In genomic region chr6:70811557-70812525, GRCm38 (mm10) we compare ENCODE assay signal across 8 mouse cellular contexts. TPM values are rescaled to one million over a fixed set of nuclear protein-coding genes. Genes with fewer than 3 reads are reported as not detected.
DNase-seq lines count a peak whose midpoint lies in the region; ATAC-seq and TF ChIP-seq lines count a peak whose summit lies in the region.

No protein-coding gene starts in this region.

- DNase-seq in hindbrain, embryonic 10.5 days (ENCODE audit: low spot score): peak; percentile 71
- DNase-seq in c-Kit-positive CD71-negative TER-119-negative erythroid progenitor cells, embryonic 14.5 days (ENCODE audit: low read depth): peak; percentile 76
- peak; percentile 59 for DNase-seq in forelimb bud, embryonic 11.5 days (ENCODE audit: low read depth, low spot score)
- peak; percentile 82 to 90 for DNase-seq in heart, postnatal 36 days
- peak; percentile 76 to 89 for DNase-seq in left cerebral cortex, adult 18-20 months (ENCODE audit: low spot score in 2 of 2)
- DNase-seq in spleen, adult 2 months (ENCODE audit: low read depth in 1 of 2, low spot score in 2 of 2): peak; percentile 69 to 81

- H3K27me3 ChIP-seq in hindbrain, embryonic 10.5 days (ENCODE audit: insufficient read depth, poor library complexity, severe bottlenecking): peaks cover 7% of the 10 kb centered on the region; the same call in 1 of the 2 replicates
- no peaks in the 10 kb centered on the region for H3K27me3 ChIP-seq in hindbrain, embryonic 13.5 days
- no peaks in the 10 kb centered on the region for H3K27me3 ChIP-seq in spleen, adult 2 months (ENCODE audit: control insufficient read depth, insufficient read depth, low read length)

- no peaks in the 10 kb centered on the region for H3K36me3 ChIP-seq in hindbrain, embryonic 10.5 days
- H3K36me3 ChIP-seq in hindbrain, embryonic 13.5 days: no peaks in the 10 kb centered on the region
- H3K36me3 ChIP-seq in spleen, adult 2 months (ENCODE audit: control insufficient read depth, insufficient read depth, low read length): no peaks in the 10 kb centered on the region

- TF ChIP-seq CTCF in spleen, adult 2 months (IDR thresholded peaks at IDR 0.05; ENCODE audit: extremely low read depth, insufficient read depth, insufficient read length, insufficient replicate concordance): peak; percentile 90; the same call in 1 of the 2 replicates

- no peaks in the 10 kb centered on the region for H3K9me3 ChIP-seq in hindbrain, embryonic 10.5 days
- no peaks in the 10 kb centered on the region for H3K9me3 ChIP-seq in hindbrain, embryonic 13.5 days

- H3K4me2 ChIP-seq in hindbrain, embryonic 13.5 days: no peak overlapping the region

- H3K27ac ChIP-seq in hindbrain, embryonic 10.5 days: no peak overlapping the region
- no peak overlapping the region for H3K27ac ChIP-seq in hindbrain, embryonic 13.5 days
- H3K27ac ChIP-seq in spleen, adult 2 months (ENCODE audit: insufficient read depth, low read length): no peak overlapping the region

- WGBS in hindbrain, embryonic 10.5 days: 21% methylated on average over 6 of the region's 6 CpGs
- 24% methylated on average over 6 of the region's 6 CpGs for WGBS in hindbrain, embryonic 13.5 days
- WGBS in spleen, adult 2 months: 23% methylated on average over 6 of the region's 6 CpGs

- no peak for ATAC-seq in hindbrain, embryonic 13.5 days (ENCODE audit: low FRiP score)
- ATAC-seq in megakaryocyte progenitor cell, adult 5-6 weeks (replicated peaks; ENCODE audit: poor library complexity): peak; percentile 97

- peaks cover 12% of the 10 kb centered on the region for H3K4me1 ChIP-seq in hindbrain, embryonic 10.5 days (replicated peaks)
- no peaks in the 10 kb centered on the region for H3K4me1 ChIP-seq in hindbrain, embryonic 13.5 days (replicated peaks)
- peaks cover 14% of the 10 kb centered on the region; the same call in 1 of the 2 replicates for H3K4me1 ChIP-seq in spleen, adult 2 months (ENCODE audit: control insufficient read depth, insufficient read depth, insufficient read length)

- no peak overlapping the region for H3K9ac ChIP-seq in hindbrain, embryonic 13.5 days

- no peak overlapping the region for H3K4me3 ChIP-seq in hindbrain, embryonic 10.5 days
- no peak overlapping the region for H3K4me3 ChIP-seq in hindbrain, embryonic 13.5 days
- no peak overlapping the region for H3K4me3 ChIP-seq in spleen, adult 2 months (ENCODE audit: extremely low read depth, insufficient read depth, insufficient read length)

- intact Hi-C loops in heart, postnatal 36 days (cut with DNase I): loop anchor here (1.0 to 2.0 kb wide), 2 partner anchors 33 to 69 kb away; partner anchors contain the start of gene Eif2ak3

- no peak for TF ChIP-seq POLR2A in spleen, adult 2 months (IDR thresholded peaks at IDR 0.05; ENCODE audit: low read depth, low read length)

RNA-seq across cellular contexts. Expression of gene Rpia, which starts 19.8 kb away (rescaled TPM):
- polyA plus RNA-seq in hindbrain, embryonic 10.5 days (2016; fragmentation: Nextera tagmentation; extraction: Ambion mirVana): 1.8 and 2.2 TPM in 2 replicates
- polyA plus RNA-seq in hindbrain, embryonic 13.5 days (2015; fragmentation: Nextera tagmentation; extraction: Ambion mirVana): 3.2 and 3.3 TPM in 2 replicates
- 10 to 100 TPM; 11.3 to 13.3 TPM for total RNA-seq in heart, postnatal 36 days (2021)
- 10 to 100 TPM; 11.9 to 16.2 TPM for total RNA-seq in left cerebral cortex, adult 18-20 months (2021)
- total RNA-seq in megakaryocyte progenitor cell, adult 5-6 weeks (2015): 105 and 110 TPM in 2 replicates
- total RNA-seq in megakaryocyte progenitor cell, adult 5-6 weeks (2017): 209 and 250 TPM in 2 replicates
- polyA plus RNA-seq in spleen, adult 2 months (2012; rRNA removed): 12.7 and 15.1 TPM in 2 replicates

RNA-seq across cellular contexts. Expression of gene Eif2ak3, which starts 32.5 kb away (rescaled TPM):
- 9.4 and 10.4 TPM in 2 replicates for polyA plus RNA-seq in hindbrain, embryonic 10.5 days (2016; fragmentation: Nextera tagmentation; extraction: Ambion mirVana)
- polyA plus RNA-seq in hindbrain, embryonic 13.5 days (2015; fragmentation: Nextera tagmentation; extraction: Ambion mirVana): 13.5 and 13.9 TPM in 2 replicates
- total RNA-seq in heart, postnatal 36 days (2021): 1 to 10 TPM; 9.2 to 9.6 TPM
- 10 to 100 TPM; 25.3 to 27.5 TPM for total RNA-seq in left cerebral cortex, adult 18-20 months (2021)
- total RNA-seq in megakaryocyte progenitor cell, adult 5-6 weeks (2015): 13.2 and 16.9 TPM in 2 replicates
- total RNA-seq in megakaryocyte progenitor cell, adult 5-6 weeks (2017): 19.8 and 22.8 TPM in 2 replicates
- polyA plus RNA-seq in spleen, adult 2 months (2012; rRNA removed): 15.7 and 31.3 TPM in 2 replicates

Comparison
In these comparisons a context has a peak if more than half of its experiments do, and no peak if none do; other contexts are left out.
1. RNA of gene Rpia, which starts 19.8 kb away (total RNA-seq): 105 to 250 TPM in megakaryocyte progenitor cell, adult 5-6 weeks; 11.9 to 16.2 TPM in left cerebral cortex, adult 18-20 months and 11.3 to 13.3 TPM in heart, postnatal 36 days; every median in the first group is over 4 times any median in the second.
2. Peak in every context shown above with its lines, with median percentiles within 50 percentile points of each other: DNase-seq.